Mouse (Mus musculus) adrenal gland, adult 10 weeks (tissue): ENCODE measurements around the gene Mre11a. TPM values are rescaled to one million over a fixed set of nuclear protein-coding genes. Genes with fewer than 3 reads are reported as not detected.

Source experiments
- polyA plus RNA-seq: library from polyadenylated mRNA; stranded (reverse); fragments of 350-450 nt; fragmentation: Illumina TruSeq; extraction: RNeasy Lipid Tissue Mini Kit (QIAGEN cat#74804); gene quantifications from one replicate; pipeline ENCODE4 v1.2.3, GENCODE M21; 2014; ENCODE audit warnings: low read depth, low replicate concordance

Gene Mre11a
- 56.2 TPM for polyA plus RNA-seq

DNA sequence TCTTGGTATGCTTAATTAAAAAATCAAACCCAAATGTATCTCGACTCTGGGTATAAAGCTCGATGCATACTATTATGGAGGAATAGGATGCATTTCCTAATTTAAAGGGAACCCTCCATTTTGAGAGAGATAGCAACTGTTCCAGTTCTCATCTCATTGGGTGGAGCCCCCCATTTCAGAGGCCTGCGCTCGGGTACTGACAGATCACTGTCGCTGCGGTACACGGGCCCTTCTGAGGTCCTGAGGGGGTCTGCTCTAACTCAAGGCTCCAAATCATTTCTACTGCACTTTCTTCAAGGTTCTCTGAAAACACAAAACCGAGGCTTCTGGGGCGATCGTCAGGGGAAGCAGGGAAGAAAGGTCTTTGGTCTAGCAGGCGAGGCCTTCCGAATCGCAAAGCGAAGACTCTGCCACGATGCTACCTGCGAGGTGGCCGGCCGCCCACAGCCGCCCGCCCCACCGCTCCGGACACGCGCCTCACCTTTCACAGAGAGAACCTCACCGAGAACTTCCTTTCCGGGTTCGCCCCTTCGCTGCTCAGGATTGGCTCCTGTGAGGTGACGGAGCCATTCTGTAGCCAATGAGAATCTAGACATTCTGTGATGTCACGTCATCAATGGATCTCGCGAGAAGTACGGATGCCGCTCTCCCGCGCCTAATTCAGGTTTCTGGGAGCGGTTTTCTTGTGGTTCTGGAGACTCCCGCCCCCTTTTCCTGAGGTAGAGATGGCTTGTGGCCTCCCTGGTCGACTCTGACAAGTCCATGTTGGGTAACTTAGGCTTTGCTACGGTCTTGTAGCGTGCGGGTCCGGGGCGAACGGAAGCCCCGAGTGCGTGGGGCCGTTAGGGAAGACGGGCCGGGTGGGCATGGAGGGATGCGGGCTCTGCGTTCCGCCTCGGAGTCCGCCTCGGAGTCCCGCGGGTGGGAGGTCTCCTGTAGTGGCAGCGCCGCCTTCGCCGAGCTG lies at the start of gene Mre11a, which contains the start of gene Ankrd49:
Gene Mre11a (plus strand): TSS at position 616 of the 964 bp plus-strand sequence.
Gene Ankrd49 (minus strand): TSS at position 818 of the 964 bp plus-strand sequence.

GRCm38 (mm10) chr9:14740151-14740924 lies 44.1 kb upstream of the Mre11a start, which contains the start of gene Piwil4:
Gene Piwil4, minus strand, starts transcription at chr9:14740733.

DNA sequence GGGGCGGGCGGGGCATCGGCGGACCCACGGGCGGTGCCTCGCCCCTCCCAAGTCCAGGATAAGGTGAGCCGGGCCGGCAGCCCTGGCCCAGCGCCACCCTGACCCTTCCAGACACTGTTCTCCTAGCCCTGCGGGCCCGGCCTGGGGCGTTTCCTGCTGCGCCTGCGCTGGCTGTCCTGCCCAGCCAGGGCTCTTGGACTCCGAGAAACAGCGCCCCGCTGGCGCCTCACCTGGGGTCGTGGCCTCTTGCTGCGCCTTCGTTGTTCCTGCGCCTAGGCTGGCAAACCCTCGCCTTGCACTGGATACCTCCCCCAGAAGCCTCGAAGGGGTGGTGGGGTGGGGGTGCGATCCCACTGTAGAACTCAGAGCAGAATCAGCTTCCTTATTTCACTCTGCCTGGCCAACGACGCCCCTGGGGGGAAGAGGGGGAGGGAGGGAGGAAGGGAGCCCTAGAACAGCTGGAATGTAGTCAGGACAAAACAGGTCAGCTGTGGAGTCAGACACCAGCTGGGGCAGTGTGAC lies 32.4 kb upstream of the Mre11a start, which contains the start of gene Fut4:
Gene Fut4 (minus strand): TSS at position 393 of the 522 bp plus-strand sequence.

DNA sequence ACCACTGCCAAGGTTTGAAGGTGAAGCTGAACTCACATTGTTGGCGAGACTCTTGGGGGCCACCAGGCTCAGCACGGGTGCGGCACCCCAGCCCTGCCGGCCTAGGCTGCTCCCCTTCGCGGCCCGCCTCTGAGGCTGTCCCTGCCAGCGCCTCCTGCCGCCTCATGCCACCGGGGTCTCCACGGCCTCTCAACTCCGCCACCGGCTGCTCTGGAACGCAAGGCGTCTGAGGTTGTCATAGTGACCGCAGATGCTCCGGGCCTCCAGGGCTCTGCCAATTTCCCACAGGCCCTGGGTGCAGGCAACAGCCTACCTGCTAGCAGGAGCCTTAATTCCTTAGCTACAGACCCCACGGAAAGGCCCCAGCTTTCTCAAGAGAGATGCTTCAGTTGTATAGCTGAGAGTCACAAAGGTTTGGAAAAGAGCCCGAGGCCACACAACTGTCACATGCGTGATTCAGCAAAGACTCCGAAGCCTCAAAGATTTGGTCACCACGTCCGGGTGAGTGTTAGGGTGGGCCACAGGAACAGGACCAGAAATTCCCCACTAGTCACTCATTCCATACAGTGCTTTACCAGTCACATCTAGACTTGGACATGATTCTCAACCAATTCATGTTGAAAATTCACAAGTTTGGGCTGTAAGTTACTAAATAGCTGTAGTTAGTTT lies 13.5 kb upstream of the Mre11a start, which contains the start of gene 1700012B09Rik:
Gene 1700012B09Rik (minus strand): TSS at position 228 of the 669 bp plus-strand sequence.

DNA sequence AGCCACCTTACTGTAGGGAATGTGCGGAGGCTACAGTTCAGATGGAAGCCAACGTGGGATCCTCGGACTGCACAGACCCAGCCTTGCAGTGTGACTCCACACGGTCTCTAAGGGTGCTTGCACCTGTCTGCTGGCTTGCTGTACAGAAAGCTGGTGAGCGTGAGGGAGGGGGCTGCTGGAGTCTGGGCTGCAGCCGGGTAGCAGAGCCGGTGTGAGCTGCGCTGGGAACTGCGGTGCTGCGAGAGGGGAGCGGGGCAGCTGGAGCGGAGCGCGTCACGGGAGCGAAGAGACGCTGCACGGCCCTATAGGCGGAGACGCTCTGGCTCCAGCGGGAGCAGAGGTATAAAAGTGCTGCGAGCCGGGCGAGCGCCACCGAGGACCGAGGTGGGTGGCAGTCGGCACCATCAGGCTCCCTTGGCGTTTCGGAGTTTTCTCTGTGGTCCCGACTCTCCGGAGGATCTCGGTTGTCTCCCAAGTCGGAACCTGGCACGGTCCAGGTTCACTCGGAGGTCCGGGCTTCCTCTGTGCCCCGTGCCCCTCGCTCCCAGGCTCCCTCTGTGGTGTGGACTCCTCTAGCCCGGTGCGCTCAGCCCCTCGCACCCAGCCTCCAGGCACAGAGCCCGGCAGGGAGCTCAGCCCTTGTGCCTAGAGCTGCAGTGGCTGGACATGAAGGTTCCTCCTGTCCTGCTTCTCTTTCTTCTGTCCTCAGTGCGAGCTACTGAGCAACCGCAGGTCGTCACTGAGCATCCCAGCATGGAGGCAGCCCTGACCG lies 75.6 kb downstream of the Mre11a start, which contains the start of gene Gpr83:
Gene Gpr83 (plus strand): TSS at position 343 of the 772 bp plus-strand sequence.

Other genes with a start within 250 kb of the Mre11a start
- gene Amotl1, start 139.6 kb upstream of the Mre11a start, polyA plus RNA-seq: 14.9 TPM
- not detected for gene Piwil4, start 43.9 kb upstream of the Mre11a start, polyA plus RNA-seq
- 2.2 TPM for gene Fut4, start 32.3 kb upstream of the Mre11a start, polyA plus RNA-seq
- gene 1700012B09Rik, start 13.6 kb upstream of the Mre11a start, polyA plus RNA-seq: not detected
- gene Ankrd49, start 202 bp downstream of the Mre11a start, polyA plus RNA-seq: 44.9 TPM
- not detected for gene Gpr83, start 75.6 kb downstream of the Mre11a start, polyA plus RNA-seq
- not detected for gene Izumo1r, start 119.3 kb downstream of the Mre11a start, polyA plus RNA-seq